Mouse (Mus musculus) liver, embryonic 16.5 days (tissue): ENCODE data around the gene Gpr35. TPM values are rescaled to one million over a fixed set of nuclear protein-coding genes. Genes with fewer than 3 reads are reported as not detected.

Source experiments
- ATAC-seq: fragments of 200-750 bp; cut with Nextera tagmentation; 2 replicates; pipeline ENCODE4 v1.8.0; 2017; ENCODE audit warnings: low read depth, mild to moderate bottlenecking, moderate number of reproducible peaks, moderate library complexity
- H3K27ac ChIP-seq: fragments of 300-500 bp; sonication (generic); 2 replicates; pipeline ENCODE4 v1.5.1; 2014; ENCODE audit warnings: mild to moderate bottlenecking, low read length
- H3K27me3 ChIP-seq: fragments of 300-500 bp; sonication (generic); 2 replicates; pipeline ENCODE4 v1.6.1; 2014; ENCODE audit warnings: low read depth, low read length, mixed read lengths; ENCODE audit not compliant: control insufficient read depth, insufficient read depth
- H3K36me3 ChIP-seq: fragments of 300-500 bp; sonication (generic); 2 replicates; pipeline ENCODE4 v1.6.1; 2014; ENCODE audit warnings: mild to moderate bottlenecking; ENCODE audit not compliant: control insufficient read depth, insufficient read depth
- H3K4me1 ChIP-seq: fragments of 300-500 bp; sonication (generic); 2 replicates; pipeline ENCODE4 v1.6.1; 2014; ENCODE audit warnings: low read depth, low read length, mixed read lengths; ENCODE audit not compliant: control insufficient read depth
- H3K4me2 ChIP-seq: fragments of 300-500 bp; sonication (generic); 2 replicates; pipeline ENCODE4 v1.6.1; 2014; ENCODE audit warnings: low read depth, low read length, mixed read lengths
- H3K4me3 ChIP-seq: fragments of 300-500 bp; sonication (generic); 2 replicates; pipeline ENCODE4 v1.5.1; 2014; ENCODE audit warnings: low read depth, mild to moderate bottlenecking, low read length
- H3K9ac ChIP-seq: fragments of 300-500 bp; sonication (generic); 2 replicates; pipeline ENCODE4 v1.6.1; 2014; ENCODE audit warnings: low read depth, low read length
- H3K9me3 ChIP-seq: fragments of 300-500 bp; sonication (generic); replicated peaks from 2 replicates; pipeline ENCODE4 v1.6.1; 2016; ENCODE audit warnings: low read length; ENCODE audit not compliant: control insufficient read depth
- WGBS: fragments of 180-500 bp; shearing (Covaris S2); extraction: QIAGEN DNeasy Blood & Tissue Kit; methylation state at CpG from one replicate; pipeline ENCODE4 v1.1.7; 2014; ENCODE audit not compliant: insufficient replicate concordance; 5-methylcytosine and 5-hydroxymethylcytosine counted together
- polyA plus RNA-seq: library from polyadenylated mRNA; unstranded; fragments of >200 nt; fragmentation: Nextera tagmentation; extraction: Ambion mirVana; gene quantifications from 2 replicates; pipeline ENCODE4 v1.2.1, GENCODE M21; 2015

The Gpr35 gene
- polyA plus RNA-seq, 1 experiment from 2014 or later = 0.65 TPM

DNA sequence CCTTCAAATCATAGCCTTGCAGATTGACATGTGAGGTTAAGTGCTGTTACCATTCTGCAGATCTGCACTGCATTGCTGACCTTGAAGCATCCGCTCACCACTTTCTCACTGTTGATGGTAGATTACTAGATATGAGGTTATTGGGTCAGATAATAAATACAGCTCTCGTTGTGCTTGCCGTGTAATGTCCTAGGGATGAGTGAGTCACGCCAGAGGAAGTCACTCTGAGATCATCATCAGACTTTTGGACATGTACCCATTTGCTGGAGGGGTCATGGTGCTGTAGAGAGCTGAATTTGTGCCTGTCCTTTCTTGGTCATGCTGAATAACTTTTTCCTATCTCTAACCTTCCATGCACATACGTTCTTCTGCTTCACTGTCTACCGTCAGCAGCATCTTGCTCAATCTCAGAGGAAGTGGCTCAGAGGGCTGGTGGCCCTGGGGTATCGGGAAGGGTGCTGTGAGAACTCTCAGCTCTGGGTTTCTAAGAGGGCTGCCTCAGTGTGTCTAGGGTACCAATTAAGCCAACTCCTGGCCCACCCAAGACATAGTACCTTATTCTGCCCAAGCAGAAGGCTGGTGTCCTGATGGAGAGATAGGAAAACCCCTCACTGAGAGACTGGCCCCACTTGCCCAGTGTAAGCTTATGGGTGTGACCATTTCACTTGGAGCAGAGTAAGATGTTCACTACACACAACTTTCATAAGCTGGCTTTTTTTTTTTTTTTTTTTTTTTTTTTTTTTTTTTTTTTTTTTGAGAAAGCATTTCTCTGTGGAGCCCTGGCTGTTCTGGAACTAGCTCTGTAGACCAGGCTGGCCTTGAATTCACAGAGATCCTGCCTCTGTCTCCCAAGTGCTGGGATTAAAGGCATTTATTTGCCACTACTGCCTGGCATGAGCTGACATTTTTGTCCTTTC, 21.5 kb downstream of the Gpr35 start:
- 41% methylated on average over 7 of the region's 7 CpGs for WGBS
- no peaks in the 10 kb centered on the region for H3K27me3 ChIP-seq
- H3K4me3 ChIP-seq = no peak overlapping the region
- H3K9me3 ChIP-seq = no peaks in the 10 kb centered on the region
- ATAC-seq = no peak
- no peaks in the 10 kb centered on the region for H3K4me1 ChIP-seq
- no peak overlapping the region for H3K9ac ChIP-seq
- no peak overlapping the region for H3K27ac ChIP-seq
- no peak overlapping the region for H3K4me2 ChIP-seq
- no peaks in the 10 kb centered on the region for H3K36me3 ChIP-seq

GRCm38 (mm10) chr1:92972854-92973253, 22.2 kb downstream of the Gpr35 start:
- peak; percentile 35; the same call in 1 of the 2 replicates for ATAC-seq
- no peak overlapping the region for H3K4me2 ChIP-seq
- no peak overlapping the region for H3K27ac ChIP-seq
- H3K9ac ChIP-seq = no peak overlapping the region
- no peaks in the 10 kb centered on the region for H3K27me3 ChIP-seq
- H3K4me1 ChIP-seq = no peaks in the 10 kb centered on the region
- H3K9me3 ChIP-seq = no peaks in the 10 kb centered on the region
- no peak overlapping the region for H3K4me3 ChIP-seq
- 6% methylated on average over 1 of the region's 1 CpGs for WGBS
- H3K36me3 ChIP-seq = no peaks in the 10 kb centered on the region

DNA sequence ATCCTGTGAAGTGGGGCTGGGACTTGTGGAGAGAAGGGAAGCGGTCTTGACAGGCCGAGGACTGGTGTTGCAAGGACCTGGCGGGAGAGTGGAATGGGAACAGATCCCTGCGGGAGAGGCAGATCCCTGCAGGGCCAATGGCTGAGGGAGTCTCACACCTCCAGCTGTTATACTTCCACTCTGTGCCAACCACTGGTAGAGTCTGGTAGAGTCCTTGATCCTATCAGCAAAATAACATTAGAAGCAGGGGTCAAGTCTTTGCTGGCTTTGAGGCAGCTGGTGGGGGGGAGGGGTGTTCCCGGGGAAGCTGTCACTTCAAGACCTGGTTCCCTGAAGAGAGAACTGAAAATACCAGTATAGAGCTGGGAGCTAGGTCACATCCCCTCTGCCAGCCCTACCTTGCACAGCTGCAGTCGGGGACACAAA, 25.5 kb downstream of the Gpr35 start:
- H3K9me3 ChIP-seq = no peaks in the 10 kb centered on the region
- H3K36me3 ChIP-seq = no peaks in the 10 kb centered on the region
- H3K4me2 ChIP-seq = no peak overlapping the region
- ATAC-seq = no peak
- H3K9ac ChIP-seq = no peak overlapping the region
- WGBS = 45% methylated on average over 6 of the region's 6 CpGs
- no peaks in the 10 kb centered on the region for H3K4me1 ChIP-seq
- no peaks in the 10 kb centered on the region for H3K27me3 ChIP-seq
- H3K27ac ChIP-seq = 0 out of 2 replicates have a peak overlapping the region, but pooled peaks have one; percentile 10
- no peak overlapping the region for H3K4me3 ChIP-seq

DNA sequence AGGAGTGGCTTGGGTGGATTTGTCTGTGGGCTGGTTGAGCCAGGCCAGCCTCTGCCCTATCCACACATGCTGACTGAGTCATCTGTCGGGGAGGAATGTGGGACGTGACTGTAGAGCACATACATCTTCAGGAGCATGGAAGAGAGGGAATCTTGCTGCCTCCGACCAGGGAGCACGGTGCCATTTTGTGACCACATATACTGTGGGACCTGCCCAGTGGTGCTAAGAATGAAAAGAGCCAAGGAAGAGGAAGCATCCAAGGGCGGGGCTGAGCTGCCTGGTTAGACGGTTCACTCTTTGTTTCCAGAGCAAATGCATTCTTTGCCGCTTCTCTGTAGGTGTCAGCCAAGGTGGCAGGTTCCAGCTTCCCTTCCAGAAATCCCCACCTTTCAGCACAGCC, 28.0 kb downstream of the Gpr35 start:
- no peaks in the 10 kb centered on the region for H3K36me3 ChIP-seq

DNA sequence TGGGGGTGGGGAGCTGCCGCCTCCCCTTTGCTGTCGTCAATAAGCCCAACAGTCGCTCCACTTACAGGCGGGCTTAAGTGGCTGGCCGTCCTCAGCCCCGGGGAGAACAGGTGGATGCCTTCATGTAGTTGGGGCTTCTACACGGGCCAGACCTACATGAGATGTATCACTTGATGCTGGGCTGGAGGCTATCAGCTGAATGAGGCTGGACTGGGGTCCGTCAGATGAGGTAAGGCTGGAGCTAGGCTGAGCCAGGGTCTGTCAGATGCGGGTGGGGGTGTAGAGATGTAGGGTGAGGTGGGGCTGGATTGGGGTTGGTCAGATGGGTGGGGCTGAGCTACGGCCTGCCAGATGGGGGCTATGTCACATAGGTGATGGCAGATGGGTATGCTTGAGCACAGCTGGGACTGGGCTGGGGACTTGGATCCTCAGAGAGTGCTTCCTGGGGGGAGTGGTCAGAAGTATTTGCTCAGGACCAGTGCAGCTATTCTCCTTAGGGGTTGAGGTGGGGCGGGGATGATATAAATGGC, 28.5 kb downstream of the Gpr35 start:
- Histone ChIP-seq H3K4me1 (no peaks in the 10 kb centered on the region), H3K4me2 (no peak overlapping the region), H3K27ac (no peak overlapping the region), H3K27me3 (no peaks in the 10 kb centered on the region), H3K36me3 (no peaks in the 10 kb centered on the region), H3K4me3 (no peak overlapping the region), H3K9me3 (no peaks in the 10 kb centered on the region), H3K9ac (no peak overlapping the region)
- ATAC-seq = no peak
- WGBS = 45% methylated on average over 11 of the region's 11 CpGs

More for the DNA sequence above, 28.0 kb downstream of the Gpr35 start:
- ATAC-seq = no peak
- Histone ChIP-seq H3K27me3 (no peaks in the 10 kb centered on the region), H3K9me3 (no peaks in the 10 kb centered on the region), H3K4me1 (no peaks in the 10 kb centered on the region), H3K4me3 (no peak overlapping the region), H3K9ac (no peak overlapping the region), H3K4me2 (no peak overlapping the region), H3K27ac (no peak overlapping the region)
- 50% methylated on average over 7 of the region's 7 CpGs for WGBS

DNA sequence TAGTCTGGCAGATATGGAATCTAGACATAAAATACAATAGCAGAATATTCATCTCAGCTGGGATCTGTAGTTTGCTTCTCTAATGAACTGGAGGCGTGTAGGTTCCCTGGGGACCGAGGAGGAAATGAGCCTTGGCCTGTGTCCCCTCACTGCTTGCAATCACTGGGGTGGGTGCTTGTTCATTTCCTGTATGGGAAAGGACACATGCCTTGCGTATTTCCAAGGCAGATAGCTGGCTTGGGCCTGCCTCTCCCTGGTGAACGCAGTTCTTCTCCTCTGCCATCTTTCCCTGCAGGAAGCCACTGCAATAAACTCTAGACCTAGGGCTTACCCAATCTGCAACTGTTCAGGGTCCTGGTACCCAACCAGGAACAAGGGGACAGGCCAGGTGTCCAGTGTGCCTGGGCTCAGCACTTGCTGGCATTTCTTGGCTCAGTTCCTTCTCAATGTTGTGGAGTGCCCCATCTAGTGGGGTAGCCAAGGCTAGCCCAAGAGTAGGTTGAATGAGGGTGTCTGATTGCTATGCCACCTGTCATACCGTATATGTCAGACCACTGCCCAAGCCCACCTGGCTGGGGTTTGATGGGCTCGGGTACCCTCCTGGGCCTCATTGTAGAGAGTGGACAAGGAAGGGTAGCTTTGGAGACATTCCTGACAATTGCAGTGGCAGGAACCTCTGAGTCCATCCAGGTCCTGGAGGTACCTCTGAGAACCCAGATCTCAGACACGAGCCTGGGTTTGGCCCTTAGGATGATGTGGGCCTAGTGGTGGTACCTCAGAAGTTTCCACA, 30.6 kb downstream of the Gpr35 start:
- no peak overlapping the region for H3K9ac ChIP-seq
- no peaks in the 10 kb centered on the region for H3K36me3 ChIP-seq
- H3K27me3 ChIP-seq = no peaks in the 10 kb centered on the region
- H3K4me3 ChIP-seq = no peak overlapping the region
- no peak overlapping the region for H3K4me2 ChIP-seq
- H3K27ac ChIP-seq = no peak overlapping the region
- WGBS = 46% methylated on average over 7 of the region's 7 CpGs
- no peaks in the 10 kb centered on the region for H3K9me3 ChIP-seq
- H3K4me1 ChIP-seq = no peaks in the 10 kb centered on the region
- peak; percentile 13; the same call in 1 of the 2 replicates for ATAC-seq

- Histone ChIP-seq H3K27ac (no peak overlapping the region), H3K4me2 (no peak overlapping the region), H3K27me3 (no peaks in the 10 kb centered on the region), H3K36me3 (no peaks in the 10 kb centered on the region), H3K9ac (no peak overlapping the region), H3K4me3 (no peak overlapping the region), H3K9me3 (no peaks in the 10 kb centered on the region), H3K4me1 (no peaks in the 10 kb centered on the region)
- WGBS = 73% methylated on average over 17 of the region's 17 CpGs
- no peak for ATAC-seq
Measured at GRCm38 (mm10) chr1:92982931-92983605, 32.4 kb downstream of the Gpr35 start.

DNA sequence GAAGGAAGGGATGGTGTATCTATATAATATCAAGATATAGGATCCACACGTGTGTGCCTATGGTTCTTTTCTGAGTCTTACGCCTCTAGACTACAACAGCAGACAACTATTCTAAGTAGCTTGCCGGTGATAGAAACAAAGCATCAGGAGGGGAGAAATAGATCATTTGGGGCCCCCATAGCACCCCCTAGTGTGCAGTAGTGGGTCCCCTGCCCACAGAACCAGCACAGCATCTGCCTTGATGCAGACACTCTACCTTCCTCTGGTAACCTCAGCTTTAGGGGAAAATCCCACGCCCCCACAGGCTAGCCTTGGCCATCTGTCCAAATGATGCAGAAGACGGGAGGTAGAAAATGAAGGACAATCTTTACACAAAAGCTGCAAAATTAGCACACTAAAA, 34.3 kb downstream of the Gpr35 start:
- H3K9ac ChIP-seq = no peak overlapping the region
- no peaks in the 10 kb centered on the region for H3K27me3 ChIP-seq
- no peaks in the 10 kb centered on the region for H3K9me3 ChIP-seq
- H3K4me2 ChIP-seq = no peak overlapping the region
- no peaks in the 10 kb centered on the region for H3K4me1 ChIP-seq
- 60% methylated on average over 5 of the region's 5 CpGs for WGBS
- H3K4me3 ChIP-seq = no peak overlapping the region
- no peak overlapping the region for H3K27ac ChIP-seq
- no peaks in the 10 kb centered on the region for H3K36me3 ChIP-seq
- no peak for ATAC-seq
